Mouse (Mus musculus) neural tube, embryonic 11.5 days (tissue): ENCODE measurements around the gene Rab3c. TPM values are rescaled to one million over a fixed set of nuclear protein-coding genes. Genes with fewer than 3 reads are reported as not detected.
A peak's percentile ranks its signal among the peaks of the same experiment; 100 is the strongest.

ENCODE experiments used
- ATAC-seq: fragments of 200-750 bp; cut with Nextera tagmentation; 2 replicates; pipeline ENCODE4 v1.8.0; 2017; ENCODE audit warnings: moderate number of reproducible peaks, mild to moderate bottlenecking, moderate TSS enrichment, moderate library complexity; ENCODE audit not compliant: insufficient read depth, low FRiP score, low TSS enrichment
- DNase-seq: peaks from one replicate; pipeline ENCODE4 v3.0.0-alpha.2; 2015; ENCODE audit warnings: low spot score
- H3K27ac ChIP-seq: fragments of 300-500 bp; sonication (generic); 2 replicates; pipeline ENCODE4 v1.5.1; 2014; ENCODE audit warnings: low read depth, mild to moderate bottlenecking, low read length
- H3K27me3 ChIP-seq: fragments of 300-500 bp; sonication (generic); 2 replicates; pipeline ENCODE4 v1.6.1; 2014; ENCODE audit warnings: mild to moderate bottlenecking, low read length, mixed read lengths; ENCODE audit not compliant: control insufficient read depth, insufficient read depth
- H3K36me3 ChIP-seq: fragments of 300-500 bp; sonication (generic); 2 replicates; pipeline ENCODE4 v1.6.1; 2014; ENCODE audit warnings: mild to moderate bottlenecking, low read length, moderate library complexity, mixed read lengths; ENCODE audit not compliant: control insufficient read depth, insufficient read depth
- H3K4me1 ChIP-seq: fragments of 300-500 bp; sonication (generic); 2 replicates; pipeline ENCODE4 v1.6.1; 2014; ENCODE audit warnings: low read length, mixed read lengths; ENCODE audit not compliant: control insufficient read depth, insufficient read depth
- H3K4me2 ChIP-seq: fragments of 300-500 bp; sonication (generic); 2 replicates; pipeline ENCODE4 v1.6.1; 2014; ENCODE audit warnings: low read depth, mild to moderate bottlenecking, moderate library complexity
- H3K4me3 ChIP-seq: fragments of 300-500 bp; sonication (generic); 2 replicates; pipeline ENCODE4 v1.5.1; 2014; ENCODE audit warnings: low read depth, low read length
- H3K9ac ChIP-seq: fragments of 300-500 bp; sonication (generic); 2 replicates; pipeline ENCODE4 v1.6.1; 2014; ENCODE audit warnings: mild to moderate bottlenecking, low read length
- H3K9me3 ChIP-seq: fragments of 300-500 bp; sonication (generic); 2 replicates; pipeline ENCODE4 v1.6.1; 2016; ENCODE audit warnings: low read length; ENCODE audit not compliant: control insufficient read depth
- WGBS: fragments of 180-500 bp; shearing (Covaris S2); extraction: QIAGEN DNeasy Blood & Tissue Kit; methylation state at CpG from one replicate; pipeline ENCODE4 v1.1.7; 2014; 5-methylcytosine and 5-hydroxymethylcytosine counted together
- polyA plus RNA-seq: library from polyadenylated mRNA; unstranded; fragments of >200 nt; fragmentation: Nextera tagmentation; extraction: Ambion mirVana; gene quantifications from 2 replicates; pipeline ENCODE4 v1.2.1, GENCODE M21; 2014

Rab3c gene
- polyA plus RNA-seq: 45.3 and 47.5 TPM in 2 replicates

DNA sequence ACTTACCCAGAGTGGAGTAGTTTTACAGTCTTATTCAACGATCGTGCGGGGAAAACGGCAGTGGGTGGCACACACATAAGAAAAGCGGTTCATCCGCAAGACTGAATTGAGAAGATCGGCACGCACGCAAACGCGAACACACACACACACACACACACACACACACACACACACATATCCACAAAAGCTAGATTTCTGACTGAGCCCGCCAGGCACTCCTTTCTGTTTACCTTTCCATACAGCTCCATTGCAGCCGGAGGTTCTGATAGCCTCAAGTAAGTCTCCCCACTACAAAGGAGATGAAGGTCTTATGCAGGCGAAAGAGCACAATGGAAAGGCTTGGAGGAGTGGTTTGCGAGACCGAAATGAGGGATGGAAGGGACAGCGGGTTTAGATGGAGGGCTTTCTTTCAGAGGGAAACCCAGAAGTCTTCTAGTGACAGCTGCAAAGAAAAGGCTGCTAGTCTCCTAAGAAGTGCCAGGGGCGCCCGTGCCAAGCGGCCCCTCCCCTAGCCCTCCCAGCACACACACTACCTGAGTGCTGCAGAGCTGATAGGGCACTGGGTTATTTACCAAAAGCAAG, at the start of gene Rab3c:
Gene Rab3c, minus strand, starts transcription at position 434 of the 582 bp plus-strand sequence.
- peak; percentile 47 for ATAC-seq
- no peaks in the 10 kb centered on the region for H3K9me3 ChIP-seq
- under 1% methylated on average over 20 of the region's 20 CpGs for WGBS
- H3K4me3 ChIP-seq: peak within 1 kb of the TSS; percentile 53
- H3K4me2 ChIP-seq: peak within 1 kb of the TSS; percentile 81
- H3K9ac ChIP-seq: peak within 1 kb of the TSS; percentile 55
- H3K36me3 ChIP-seq: no peaks in the 10 kb centered on the region
- H3K4me1 ChIP-seq: no peaks in the 10 kb centered on the region
- peak within 1 kb of the TSS; percentile 63 for H3K27ac ChIP-seq
- H3K27me3 ChIP-seq: no peaks in the 10 kb centered on the region
- DNase-seq: peak; percentile 44

GRCm38 (mm10) chr13:110318746-110319145, 38.0 kb upstream of the Rab3c start:
- 75% methylated on average over 4 of the region's 4 CpGs for WGBS
- Histone ChIP-seq H3K36me3 (no peaks in the 10 kb centered on the region), H3K27me3 (no peaks in the 10 kb centered on the region), H3K9ac (no peak overlapping the region), H3K4me2 (no peak overlapping the region), H3K4me3 (no peak overlapping the region), H3K4me1 (no peaks in the 10 kb centered on the region), H3K27ac (no peak overlapping the region), H3K9me3 (no peaks in the 10 kb centered on the region)
- DNase-seq: no peak
- no peak for ATAC-seq

- no peak overlapping the region for H3K4me3 ChIP-seq
- H3K9me3 ChIP-seq: no peaks in the 10 kb centered on the region
- H3K4me2 ChIP-seq: no peak overlapping the region
- no peak overlapping the region for H3K9ac ChIP-seq
- no peak overlapping the region for H3K27ac ChIP-seq
- no peak for ATAC-seq
- DNase-seq: no peak
- no peaks in the 10 kb centered on the region for H3K27me3 ChIP-seq
- H3K36me3 ChIP-seq: no peaks in the 10 kb centered on the region
- WGBS: 90% methylated on average over 5 of the region's 5 CpGs
- H3K4me1 ChIP-seq: no peaks in the 10 kb centered on the region
These were observed 26.4 kb upstream of the Rab3c start for GRCm38 (mm10) chr13:110307188-110307587.

GRCm38 (mm10) chr13:110297112-110297511, 16.3 kb upstream of the Rab3c start:
- DNase-seq (no peak), ATAC-seq (no peak)
- Histone ChIP-seq H3K4me1 (no peaks in the 10 kb centered on the region), H3K27ac (no peak overlapping the region), H3K4me2 (no peak overlapping the region), H3K36me3 (no peaks in the 10 kb centered on the region), H3K4me3 (no peak overlapping the region), H3K9ac (no peak overlapping the region), H3K9me3 (no peaks in the 10 kb centered on the region), H3K27me3 (no peaks in the 10 kb centered on the region)
- WGBS: 69% methylated on average over 4 of the region's 4 CpGs

DNA sequence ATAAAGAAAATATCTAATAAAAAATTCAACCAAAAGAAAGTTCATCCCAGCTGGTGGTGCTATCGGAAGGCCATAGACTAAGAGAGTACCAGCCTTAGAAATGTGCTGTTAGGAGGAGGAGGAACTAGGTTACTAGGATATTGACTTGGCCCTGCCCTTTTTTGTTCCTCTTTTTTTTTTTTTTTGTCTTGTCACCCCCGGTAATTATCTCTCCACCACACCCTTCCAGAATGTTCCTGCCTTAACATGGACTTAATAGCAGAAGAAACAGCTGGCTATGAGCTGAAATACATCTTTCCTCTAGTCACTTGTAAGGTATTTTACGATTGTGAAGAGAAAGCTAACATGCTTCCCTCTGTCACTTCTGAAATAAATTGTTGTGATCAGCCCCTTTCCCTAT, 7.7 kb upstream of the Rab3c start:
- Histone ChIP-seq H3K27ac (no peak overlapping the region), H3K27me3 (no peaks in the 10 kb centered on the region), H3K4me3 (no peak overlapping the region), H3K4me1 (no peaks in the 10 kb centered on the region), H3K4me2 (no peak overlapping the region), H3K36me3 (no peaks in the 10 kb centered on the region), H3K9me3 (no peaks in the 10 kb centered on the region), H3K9ac (no peak overlapping the region)
- ATAC-seq: no peak
- DNase-seq: no peak
- 77% methylated on average over 3 of the region's 3 CpGs for WGBS

DNA sequence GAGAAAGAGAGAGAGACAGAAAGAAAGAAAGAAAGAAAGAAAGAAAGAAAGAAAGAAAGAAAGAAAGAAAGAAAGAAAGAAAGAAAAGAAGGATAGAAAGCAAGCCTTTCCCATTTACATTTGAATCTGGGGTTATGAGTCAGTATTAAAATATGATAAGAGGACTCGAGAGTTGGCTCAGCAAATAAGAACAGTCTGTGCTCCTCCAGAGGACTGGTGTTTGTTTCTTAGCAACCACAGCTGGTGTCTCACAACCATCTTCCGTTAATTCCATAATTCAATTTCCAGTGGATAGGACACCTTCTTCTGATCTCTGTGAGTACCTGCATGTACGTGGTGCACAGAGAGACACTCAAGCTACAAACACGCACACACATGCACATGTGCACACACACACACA, 3.0 kb upstream of the Rab3c start:
- Histone ChIP-seq H3K36me3 (no peaks in the 10 kb centered on the region), H3K9ac (no peak overlapping the region), H3K4me3 (no peak overlapping the region), H3K27me3 (no peaks in the 10 kb centered on the region), H3K27ac (no peak overlapping the region), H3K4me1 (no peaks in the 10 kb centered on the region), H3K9me3 (no peaks in the 10 kb centered on the region), H3K4me2 (no peak overlapping the region)
- ATAC-seq: no peak
- WGBS: 85% methylated on average over 4 of the region's 4 CpGs
- no peak for DNase-seq

DNA sequence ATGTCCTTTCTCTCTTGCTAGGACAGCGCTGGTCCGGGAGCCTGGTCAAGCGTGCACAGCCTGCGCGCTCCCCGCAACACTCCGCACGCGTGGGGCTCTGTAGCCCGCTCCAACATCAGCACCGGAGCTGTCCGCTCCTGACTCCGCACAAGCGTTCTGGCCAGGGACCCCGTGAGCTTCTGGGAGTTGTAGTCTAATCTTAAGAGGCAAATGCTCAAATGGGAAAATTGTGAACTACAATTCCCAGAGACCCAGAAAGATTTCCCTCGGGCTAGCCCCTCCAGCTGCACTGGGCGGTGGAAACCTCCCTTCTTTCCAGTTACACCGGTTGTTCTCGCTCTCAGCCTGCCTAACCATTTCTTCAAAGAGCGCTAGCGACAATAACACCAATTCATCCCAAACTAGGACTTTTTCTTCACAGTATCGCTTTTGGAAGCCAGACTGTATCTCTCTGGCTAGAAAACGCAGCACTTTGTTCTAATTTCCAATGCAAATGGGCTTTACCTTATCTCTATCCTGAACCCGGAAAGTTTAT, 701 bp downstream of the Rab3c start:
- H3K4me1 ChIP-seq: no peaks in the 10 kb centered on the region
- peak overlapping the region; percentile 81 for H3K4me2 ChIP-seq
- H3K9me3 ChIP-seq: no peaks in the 10 kb centered on the region
- ATAC-seq (peak; percentile 96), DNase-seq (peak; percentile 86)
- H3K27ac ChIP-seq: peak overlapping the region; percentile 63
- peak overlapping the region; percentile 53 for H3K4me3 ChIP-seq
- under 1% methylated on average over 24 of the region's 24 CpGs for WGBS
- H3K27me3 ChIP-seq: no peaks in the 10 kb centered on the region
- H3K36me3 ChIP-seq: no peaks in the 10 kb centered on the region
- peak overlapping the region; percentile 55 for H3K9ac ChIP-seq

- Histone ChIP-seq H3K4me1 (no peaks in the 10 kb centered on the region), H3K9ac (peak overlapping the region; percentile 55), H3K9me3 (no peaks in the 10 kb centered on the region), H3K36me3 (no peaks in the 10 kb centered on the region), H3K27ac (no peak overlapping the region; the same call in 1 of the 2 replicates), H3K4me3 (peak overlapping the region; percentile 53), H3K27me3 (no peaks in the 10 kb centered on the region), H3K4me2 (peak overlapping the region; percentile 81)
- whole genome bisulfite sequencing: 60% methylated on average over 9 of the region's 9 CpGs
- no peak for ATAC-seq
- DNase-seq: no peak
These were observed 1.6 kb downstream of the Rab3c start for GRCm38 (mm10) chr13:110278976-110279736.

DNA sequence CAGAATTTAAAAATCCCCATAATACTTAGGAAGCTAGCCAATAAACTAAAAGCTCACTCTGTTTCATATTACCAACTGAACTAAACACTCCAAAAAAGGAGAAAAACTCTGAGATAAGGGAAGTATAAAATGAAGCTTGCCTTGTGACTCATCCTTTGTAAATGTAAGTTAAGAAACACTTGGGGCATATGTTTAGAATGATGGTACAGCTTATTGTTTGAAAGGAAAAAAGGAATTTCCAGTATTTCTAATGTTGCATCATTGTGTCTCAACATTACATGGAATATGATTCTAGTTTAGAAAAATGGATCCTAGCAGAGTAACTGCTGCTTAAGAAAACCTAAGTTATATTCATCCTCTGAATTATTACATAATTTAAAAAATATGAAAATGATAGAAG, 3.1 kb downstream of the Rab3c start:
- H3K9ac ChIP-seq: no peak overlapping the region
- H3K4me2 ChIP-seq: no peak overlapping the region
- ATAC-seq (no peak), DNase-seq (no peak)
- H3K27ac ChIP-seq: no peak overlapping the region
- H3K36me3 ChIP-seq: no peaks in the 10 kb centered on the region
- no peaks in the 10 kb centered on the region for H3K9me3 ChIP-seq
- no peak overlapping the region for H3K4me3 ChIP-seq
- H3K4me1 ChIP-seq: no peaks in the 10 kb centered on the region
- no peaks in the 10 kb centered on the region for H3K27me3 ChIP-seq
